Mouse (Mus musculus): ENCODE results near the gene Gm14632.
"Not testable (repeated sequence)": the region's sequence is repeated elsewhere in the genome, so short reads cannot be mapped to it uniquely, and the experiment has no call there.

Gene Gm14632

GRCm38 (mm10) chrX:30329472-30329871, at the start of gene Gm14632:
Gm14632 (plus strand) TSS chrX:30329772.
- DNase-seq, result not testable (repeated sequence)
